Mouse (Mus musculus) embryonic fibroblast, embryonic 13.5 days (primary cell): ENCODE results near the gene 2810004N23Rik.

ENCODE experiments used
- CTCF ChIP-seq: IDR thresholded peaks from 2 replicates; pipeline ENCODE4 v1.5.1; 2011; ENCODE audit warnings: mild to moderate bottlenecking, control low read depth, low read length, moderate library complexity, borderline replicate concordance; ENCODE audit not compliant: insufficient read depth
- POLR2A ChIP-seq: IDR thresholded peaks from 2 replicates; pipeline ENCODE4 v1.6.1; 2011; ENCODE audit warnings: low read depth, mild to moderate bottlenecking, control low read depth, low read length, moderate library complexity

DNA sequence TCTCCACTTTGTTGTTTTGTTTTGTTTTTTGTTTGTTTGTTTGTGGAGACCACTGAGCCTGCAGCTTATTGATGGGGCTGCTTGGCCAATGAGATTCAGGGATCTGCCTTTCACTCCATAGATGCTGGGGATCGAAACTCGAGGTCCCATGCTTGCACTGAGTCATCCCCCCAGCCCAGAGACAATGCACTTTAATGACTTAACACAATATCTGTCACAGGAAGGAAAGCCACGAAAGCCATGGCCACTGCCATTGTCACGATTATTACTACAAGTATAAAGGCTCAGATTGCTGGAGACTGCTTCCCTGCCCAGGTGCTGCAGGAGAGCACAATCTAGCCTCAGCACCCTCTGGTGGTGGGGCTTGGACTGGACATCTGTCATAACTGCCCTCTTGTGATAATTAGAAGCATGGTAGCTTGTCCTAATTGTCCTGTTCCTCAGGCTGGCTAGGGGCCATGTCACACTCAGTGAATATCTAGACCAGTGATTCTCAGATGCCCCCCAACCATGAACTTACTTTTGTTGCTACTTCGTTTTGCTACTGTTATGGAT is 52.8 kb downstream of the 2810004N23Rik start:
- TF ChIP-seq POLR2A (no peak), CTCF (no peak; the same call in 1 of the 2 replicates)
